Mouse (Mus musculus) embryonic facial prominence, embryonic 11.5 days (tissue): ENCODE data around the gene Fgfr2. TPM values are rescaled to one million over a fixed set of nuclear protein-coding genes. Genes with fewer than 3 reads are reported as not detected.
A peak's percentile ranks its signal among the peaks of the same experiment; 100 is the strongest.

Source experiments
- ATAC-seq: fragments of 200-750 bp; cut with Nextera tagmentation; replicated peaks from 2 replicates; pipeline ENCODE4 v1.8.0; 2017; ENCODE audit warnings: low read depth; ENCODE audit not compliant: insufficient number of reproducible peaks, low FRiP score, low TSS enrichment
- DNase-seq: peaks from one replicate; pipeline ENCODE4 v3.0.0-alpha.2; 2015; ENCODE audit warnings: low spot score
- H3K27ac ChIP-seq: fragments of 300-500 bp; sonication (generic); replicated peaks from 2 replicates; pipeline ENCODE4 v1.5.1; 2014; ENCODE audit warnings: mild to moderate bottlenecking, low read depth, low read length, control low read depth
- H3K27me3 ChIP-seq: fragments of 300-500 bp; sonication (generic); 2 replicates; pipeline ENCODE4 v1.6.1; 2014; ENCODE audit warnings: mild to moderate bottlenecking, low read length, moderate library complexity, mixed read lengths; ENCODE audit not compliant: control insufficient read depth, insufficient read depth
- H3K36me3 ChIP-seq: fragments of 300-500 bp; sonication (generic); replicated peaks from 2 replicates; pipeline ENCODE4 v1.6.1; 2014; ENCODE audit warnings: low read depth, mild to moderate bottlenecking, low read length, moderate library complexity, mixed read lengths; ENCODE audit not compliant: control insufficient read depth, insufficient read depth
- H3K4me1 ChIP-seq: fragments of 300-500 bp; sonication (generic); 2 replicates; pipeline ENCODE4 v1.6.1; 2014; ENCODE audit warnings: low read length, mixed read lengths; ENCODE audit not compliant: control insufficient read depth, insufficient read depth
- H3K4me2 ChIP-seq: fragments of 300-500 bp; sonication (generic); 2 replicates; pipeline ENCODE4 v1.6.1; 2014; ENCODE audit warnings: low read depth, mild to moderate bottlenecking, control low read depth, low read length, moderate library complexity
- H3K4me3 ChIP-seq: fragments of 300-500 bp; sonication (generic); 2 replicates; pipeline ENCODE4 v1.5.1; 2014; ENCODE audit warnings: low read depth, low read length, control low read depth
- H3K9ac ChIP-seq: fragments of 300-500 bp; sonication (generic); replicated peaks from 2 replicates; pipeline ENCODE4 v1.6.1; 2014; ENCODE audit warnings: mild to moderate bottlenecking, control low read depth, low read length
- H3K9me3 ChIP-seq: fragments of 300-500 bp; sonication (generic); replicated peaks from 2 replicates; pipeline ENCODE4 v1.6.1; 2016; ENCODE audit warnings: mild to moderate bottlenecking, low read length, inconsistent platforms, mixed read lengths; ENCODE audit not compliant: control insufficient read depth
- WGBS: fragments of 180-500 bp; shearing (Covaris S2); extraction: QIAGEN DNeasy Blood & Tissue Kit; methylation state at CpG from one replicate; pipeline ENCODE4 v1.1.7; 2014; 5-methylcytosine and 5-hydroxymethylcytosine counted together
- polyA plus RNA-seq: library from polyadenylated mRNA; unstranded; fragments of >200 nt; fragmentation: Nextera tagmentation; extraction: Ambion mirVana; gene quantifications from 2 replicates; pipeline ENCODE4 v1.2.1, GENCODE M21; 2014

The Fgfr2 gene
- polyA plus RNA-seq, 1 experiment from 2014 or later = 75.6 TPM

DNA sequence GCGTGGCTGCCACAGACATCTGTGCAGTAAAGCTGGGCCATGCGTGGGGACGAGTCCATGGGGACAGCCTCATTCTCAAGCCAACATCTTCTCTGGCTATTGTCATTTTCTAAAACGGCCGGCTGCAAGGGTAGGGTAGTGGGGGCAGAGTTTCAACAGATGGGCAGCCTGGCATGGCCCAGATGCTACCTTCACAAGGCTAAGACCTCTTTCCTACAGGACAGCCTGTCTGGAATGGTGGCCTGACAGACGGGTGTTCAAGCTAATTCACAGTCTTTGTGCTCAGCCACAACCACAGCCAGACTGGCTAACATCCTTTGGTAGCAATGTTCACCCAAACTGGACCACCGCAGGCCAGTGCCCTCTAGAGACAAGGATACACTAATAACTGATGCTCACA is 392.6 kb downstream of the Fgfr2 start:
- DNase-seq (no peak), ATAC-seq (no peak)
- Histone ChIP-seq H3K27me3 (no peaks in the 10 kb centered on the region), H3K27ac (0 out of 2 replicates have a peak overlapping the region, but pooled peaks have one; percentile 35), H3K4me2 (no peak overlapping the region), H3K4me3 (no peak overlapping the region), H3K9me3 (no peaks in the 10 kb centered on the region), H3K36me3 (no peaks in the 10 kb centered on the region), H3K9ac (no peak overlapping the region), H3K4me1 (peaks cover under 1% of the 10 kb centered on the region; the same call in 1 of the 2 replicates)
- WGBS = 76% methylated on average over 7 of the region's 7 CpGs

DNA sequence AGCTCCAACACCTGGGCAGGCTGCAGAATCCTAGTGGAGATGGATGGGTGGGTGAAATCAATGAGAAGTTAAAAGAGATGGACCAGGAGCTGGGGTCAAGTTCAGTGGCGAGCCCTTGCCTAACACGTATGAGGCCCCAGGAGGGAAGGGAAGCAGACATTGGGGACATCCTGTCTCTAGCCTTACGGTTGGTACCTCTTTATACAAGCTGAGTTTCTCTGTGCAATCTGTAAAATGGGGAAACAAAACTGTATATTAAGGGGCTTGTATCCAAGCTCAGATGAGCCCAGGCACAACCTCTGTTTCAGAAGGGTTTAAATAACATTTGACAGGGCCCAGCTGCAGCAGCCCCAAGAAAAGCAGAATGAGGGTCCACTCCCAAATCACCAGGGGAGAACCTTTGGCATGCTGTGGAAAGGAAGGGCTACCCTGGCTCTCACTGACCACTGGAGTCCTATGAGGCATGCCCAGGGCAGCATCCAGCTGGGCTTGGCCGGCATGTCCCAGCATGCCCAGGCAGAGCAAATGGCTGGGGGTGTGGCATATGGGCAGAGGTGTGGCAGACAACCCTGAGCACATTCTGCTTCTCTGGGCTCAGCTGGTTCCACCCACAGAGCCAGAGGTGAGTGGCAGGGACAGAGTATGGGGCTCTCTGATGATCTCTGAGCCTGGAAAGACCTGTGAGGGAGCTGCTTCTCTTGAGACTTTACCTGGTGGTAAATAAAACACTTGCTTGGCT is 393.9 kb downstream of the Fgfr2 start:
- H3K4me3 ChIP-seq = no peak overlapping the region
- no peak overlapping the region for H3K4me2 ChIP-seq
- no peak for ATAC-seq
- no peak for DNase-seq
- no peak overlapping the region for H3K9ac ChIP-seq
- H3K27ac ChIP-seq = no peak overlapping the region
- 69% methylated on average over 4 of the region's 4 CpGs for WGBS
- no peaks in the 10 kb centered on the region for H3K9me3 ChIP-seq
- H3K27me3 ChIP-seq = no peaks in the 10 kb centered on the region
- H3K4me1 ChIP-seq = no peaks in the 10 kb centered on the region
- no peaks in the 10 kb centered on the region for H3K36me3 ChIP-seq

DNA sequence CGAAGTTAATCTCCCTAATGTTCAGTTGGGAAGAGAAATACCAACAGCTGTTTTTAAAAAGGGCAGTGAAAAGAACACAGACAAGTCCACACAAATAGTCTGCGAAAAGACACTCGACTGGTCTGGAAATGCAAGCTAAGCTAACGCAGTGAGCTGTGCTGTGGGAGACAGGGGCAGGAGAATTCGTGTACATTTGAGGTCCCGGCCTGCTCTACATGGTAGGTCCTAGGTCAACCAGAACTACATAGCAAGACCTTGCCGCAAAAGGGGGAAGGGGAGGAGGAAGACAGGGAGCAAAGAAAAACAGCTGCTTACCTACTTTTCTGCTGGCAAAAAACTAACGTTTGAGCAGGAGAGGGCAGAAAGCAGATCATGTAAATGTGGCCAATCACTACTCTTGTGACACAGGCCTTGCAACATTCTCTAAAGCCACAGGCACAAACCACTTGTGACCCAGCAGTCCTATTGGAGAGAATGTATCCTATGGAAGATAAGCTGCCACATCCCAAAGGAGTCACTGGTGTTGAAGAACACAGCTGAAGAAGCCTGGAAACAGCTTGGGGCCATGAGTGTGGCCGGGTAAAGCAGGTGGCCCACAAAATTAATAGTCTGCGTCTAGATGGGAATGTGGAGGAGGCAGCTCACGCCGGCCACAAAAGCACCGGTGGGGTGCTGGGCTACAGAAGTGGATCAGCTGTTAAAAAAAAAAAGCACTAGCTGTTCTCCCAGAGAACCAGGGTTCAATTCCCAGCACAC is 396.9 kb downstream of the Fgfr2 start:
- Histone ChIP-seq H3K4me2 (no peak overlapping the region), H3K9ac (no peak overlapping the region), H3K36me3 (no peaks in the 10 kb centered on the region), H3K4me1 (no peaks in the 10 kb centered on the region), H3K27me3 (no peaks in the 10 kb centered on the region), H3K27ac (no peak overlapping the region), H3K4me3 (no peak overlapping the region), H3K9me3 (no peaks in the 10 kb centered on the region)
- ATAC-seq = no peak
- WGBS = 80% methylated on average over 13 of the region's 13 CpGs
- no peak for DNase-seq

DNA sequence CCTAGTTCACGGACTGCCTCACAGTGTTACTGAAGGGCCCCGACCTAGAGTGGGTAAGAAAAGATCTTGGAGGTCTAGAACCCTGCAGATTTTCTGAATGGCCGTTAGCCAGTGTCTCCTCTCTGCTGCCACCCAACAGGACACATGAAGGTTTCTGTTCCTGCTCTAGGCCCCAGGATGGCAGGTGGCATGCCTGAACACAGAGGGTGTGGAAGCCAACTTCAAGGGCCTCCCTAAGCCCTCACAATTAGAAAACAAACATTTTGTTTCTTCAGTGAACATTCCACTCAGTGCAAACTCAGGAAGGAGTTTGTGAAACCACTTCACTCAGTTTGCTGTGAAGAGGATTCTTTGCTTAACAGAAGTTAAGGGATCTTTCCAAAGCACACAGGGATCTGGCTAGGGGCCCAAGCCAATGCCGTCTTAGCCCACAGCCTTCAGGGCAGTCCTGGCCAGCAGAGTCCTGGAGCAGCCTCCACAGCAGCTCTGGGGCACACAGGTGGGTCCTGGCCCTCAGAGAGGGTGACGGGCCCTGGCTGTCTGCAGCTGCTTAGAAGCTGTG is 398.6 kb downstream of the Fgfr2 start:
- Histone ChIP-seq H3K27me3 (no peaks in the 10 kb centered on the region), H3K36me3 (no peaks in the 10 kb centered on the region), H3K4me2 (no peak overlapping the region), H3K9ac (no peak overlapping the region), H3K27ac (no peak overlapping the region), H3K4me1 (no peaks in the 10 kb centered on the region), H3K4me3 (no peak overlapping the region), H3K9me3 (no peaks in the 10 kb centered on the region)
- WGBS = 87% methylated on average over 5 of the region's 5 CpGs
- DNase-seq (no peak), ATAC-seq (no peak)

DNA sequence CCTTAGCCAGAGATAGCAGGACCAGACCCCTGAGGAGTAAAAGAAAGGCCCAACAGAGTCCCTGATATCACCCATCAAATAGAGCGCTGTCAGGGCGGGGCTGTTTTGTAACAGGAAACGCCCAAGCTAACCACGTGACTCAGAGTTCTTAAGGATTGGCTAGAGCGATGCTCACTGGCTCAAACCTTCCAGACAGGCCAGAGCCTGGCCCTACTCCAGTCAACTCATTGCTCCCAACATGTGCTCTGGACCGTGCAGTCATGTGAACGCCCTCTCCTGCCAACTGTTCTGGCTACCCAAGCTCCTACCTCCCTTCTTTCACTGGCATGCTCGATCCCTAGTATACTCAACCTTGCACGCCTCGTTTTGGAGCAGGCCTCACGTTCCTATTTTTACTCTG is 399.2 kb downstream of the Fgfr2 start:
- Histone ChIP-seq H3K27me3 (no peaks in the 10 kb centered on the region), H3K4me2 (no peak overlapping the region), H3K36me3 (no peaks in the 10 kb centered on the region), H3K9ac (no peak overlapping the region), H3K9me3 (no peaks in the 10 kb centered on the region), H3K27ac (no peak overlapping the region), H3K4me3 (no peak overlapping the region), H3K4me1 (no peaks in the 10 kb centered on the region)
- WGBS = 90% methylated on average over 11 of the region's 11 CpGs
- DNase-seq (no peak), ATAC-seq (no peak)

DNA sequence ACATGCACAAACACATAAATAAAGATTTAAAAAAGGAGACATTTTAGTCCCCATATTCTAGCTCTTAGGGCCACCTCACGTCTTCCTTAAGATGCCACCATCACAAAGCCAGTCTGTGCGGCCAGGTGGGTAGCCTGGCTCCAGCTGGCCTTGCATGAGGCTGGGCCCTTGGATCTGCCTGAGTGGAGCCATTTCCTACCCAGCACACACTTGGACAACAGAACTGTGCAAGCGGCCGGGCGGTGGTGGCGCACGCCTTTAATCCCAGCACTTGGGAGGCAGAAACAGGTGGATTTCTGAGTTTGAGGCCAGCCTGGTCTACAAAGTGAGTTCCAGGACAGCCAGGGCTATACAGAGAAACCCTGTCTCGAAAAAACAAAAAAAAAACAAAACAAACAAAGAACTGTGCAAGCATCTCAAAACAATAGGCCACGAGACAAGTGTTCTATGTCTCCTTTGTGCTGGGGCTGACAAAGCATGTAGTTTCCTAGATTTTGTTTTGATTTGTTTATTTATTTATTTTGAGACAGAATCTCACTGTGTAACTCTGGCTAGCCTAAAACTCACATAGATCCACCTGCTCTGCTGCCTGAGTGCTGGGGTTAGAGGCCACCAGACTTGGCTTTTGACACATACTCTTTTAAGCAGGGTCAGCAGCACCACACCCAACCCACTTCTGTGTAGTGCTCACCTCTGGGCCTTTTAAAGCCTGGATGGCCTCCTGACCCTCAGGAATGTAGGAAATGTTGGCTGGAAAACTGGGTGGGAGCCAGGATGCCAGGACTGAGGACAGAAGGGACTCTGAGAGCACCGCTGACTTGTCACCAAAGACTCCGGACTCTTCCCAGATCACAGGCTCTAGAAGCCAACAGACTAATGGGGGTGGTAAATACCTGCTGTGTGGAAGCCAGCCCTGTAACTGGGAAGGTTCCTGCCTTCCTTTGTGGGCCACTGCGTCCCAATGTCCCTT is 400.5 kb downstream of the Fgfr2 start:
- H3K4me3 ChIP-seq = no peak overlapping the region
- H3K27ac ChIP-seq = no peak overlapping the region
- H3K9ac ChIP-seq = no peak overlapping the region
- DNase-seq (no peak), ATAC-seq (no peak)
- H3K9me3 ChIP-seq = no peaks in the 10 kb centered on the region
- 92% methylated on average over 12 of the region's 12 CpGs for WGBS
- H3K36me3 ChIP-seq = no peaks in the 10 kb centered on the region
- H3K27me3 ChIP-seq = no peaks in the 10 kb centered on the region
- no peaks in the 10 kb centered on the region for H3K4me1 ChIP-seq
- H3K4me2 ChIP-seq = no peak overlapping the region

DNA sequence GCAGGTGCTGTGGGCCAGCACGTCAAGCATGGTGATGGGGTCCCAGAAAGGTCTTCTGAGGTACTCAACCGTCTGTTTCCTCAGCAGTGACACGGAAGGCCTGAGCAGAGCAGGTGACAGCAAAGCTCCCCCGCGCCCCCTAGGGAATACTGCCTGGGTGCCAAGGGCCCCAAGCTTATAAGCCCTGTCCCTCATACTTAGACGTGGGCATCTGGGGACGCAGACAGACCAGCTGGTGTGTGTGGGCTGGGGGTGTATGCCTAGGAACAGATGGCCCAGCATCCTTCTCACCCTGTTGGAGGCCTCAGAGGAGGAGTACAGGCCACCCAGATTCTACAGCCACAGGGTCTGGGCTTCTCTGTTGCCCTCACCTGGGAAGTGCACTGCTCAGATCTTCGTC is 402.6 kb downstream of the Fgfr2 start:
- Histone ChIP-seq H3K9ac (no peak overlapping the region), H3K9me3 (no peaks in the 10 kb centered on the region), H3K4me3 (no peak overlapping the region), H3K36me3 (no peaks in the 10 kb centered on the region), H3K4me2 (no peak overlapping the region), H3K27ac (no peak overlapping the region), H3K4me1 (no peaks in the 10 kb centered on the region), H3K27me3 (no peaks in the 10 kb centered on the region)
- ATAC-seq (no peak), DNase-seq (no peak)
- WGBS = 87% methylated on average over 8 of the region's 8 CpGs
